Mouse (Mus musculus) adipocyte (in vitro differentiated cells): ENCODE results near the gene Lrp2bp.

Source experiments
- DNase-seq: peaks from one replicate; pipeline ENCODE4 v3.0.0-alpha.2; 2016; ENCODE audit warnings: low spot score

The Lrp2bp gene

GRCm38 (mm10) chr8:45999138-45999783 is at the start of gene Lrp2bp:
TSS of gene Lrp2bp (plus strand) at chr8:45999303.
- no peak for DNase-seq

DNA sequence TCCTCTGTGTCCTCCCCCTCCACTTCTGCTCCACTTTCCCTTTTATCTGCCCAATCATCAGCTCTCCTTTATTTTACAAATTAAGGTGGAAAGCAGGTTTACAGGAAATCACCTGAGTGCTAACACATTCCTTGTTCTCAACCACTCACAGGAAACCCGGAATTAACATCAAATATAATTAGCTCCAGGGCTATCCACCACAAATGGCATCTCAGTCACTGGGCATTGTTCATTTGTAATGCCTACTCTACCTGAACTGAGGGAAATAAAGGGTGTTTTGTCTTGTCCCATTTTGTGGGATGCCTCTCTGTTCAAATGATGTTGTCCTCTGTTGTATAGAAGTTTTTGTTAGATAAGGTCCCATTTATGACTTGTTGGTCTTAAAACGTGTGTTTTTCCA is 48.5 kb upstream of the Lrp2bp start:
- no peak for DNase-seq

- DNase-seq, result no peak
Observed at GRCm38 (mm10) chr8:45970894-45971293, 28.2 kb upstream of the Lrp2bp start.

GRCm38 (mm10) chr8:45973988-45974505 is 25.1 kb upstream of the Lrp2bp start:
- no peak for DNase-seq

DNA sequence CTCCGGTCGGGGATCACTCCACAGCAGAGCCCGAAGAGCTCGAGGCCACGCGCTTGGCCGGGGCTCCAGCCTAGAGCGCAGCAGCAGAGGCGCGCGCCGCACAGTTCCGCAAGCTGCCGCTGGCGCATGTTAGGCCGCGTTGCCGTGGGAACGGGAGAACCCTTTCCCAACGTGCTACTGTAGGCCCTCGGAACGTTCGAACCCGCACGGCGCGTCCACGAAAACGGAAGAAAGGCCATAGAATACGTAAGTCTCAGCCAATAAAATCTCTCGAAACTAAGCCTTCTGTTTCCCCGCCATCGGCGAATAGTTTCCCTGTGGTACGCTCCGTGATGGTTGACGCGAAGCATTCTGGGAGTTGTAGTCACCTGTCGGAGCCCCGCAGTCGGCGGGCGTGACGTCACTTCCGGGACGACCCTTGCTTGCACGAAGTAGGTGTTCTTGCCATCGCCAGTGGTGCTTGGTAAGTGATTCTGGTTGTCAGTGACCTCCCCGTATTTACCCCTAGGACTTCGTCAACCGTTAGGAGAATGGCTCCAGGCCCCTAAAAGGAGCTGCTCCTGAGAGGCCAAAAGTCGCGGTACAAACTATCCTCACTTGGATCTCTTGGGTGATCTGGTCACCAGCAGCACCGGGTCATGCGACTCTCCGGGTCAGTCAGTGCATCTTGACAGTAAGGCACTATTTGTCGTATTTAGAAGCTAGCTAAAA is 23.8 kb upstream of the Lrp2bp start, which contains the start of the genes 1700029J07Rik and Ufsp2:
TSS of gene 1700029J07Rik (minus strand) at position 127 of the 711 bp plus-strand sequence.
TSS of gene Ufsp2 (plus strand) at position 403 of the 711 bp plus-strand sequence.
- DNase-seq, result peak; percentile 98

GRCm38 (mm10) chr8:45975837-45976468 is 23.1 kb upstream of the Lrp2bp start:
- no peak for DNase-seq

GRCm38 (mm10) chr8:45986665-45987064 is 12.4 kb upstream of the Lrp2bp start:
- DNase-seq, result peak; percentile 52

DNA sequence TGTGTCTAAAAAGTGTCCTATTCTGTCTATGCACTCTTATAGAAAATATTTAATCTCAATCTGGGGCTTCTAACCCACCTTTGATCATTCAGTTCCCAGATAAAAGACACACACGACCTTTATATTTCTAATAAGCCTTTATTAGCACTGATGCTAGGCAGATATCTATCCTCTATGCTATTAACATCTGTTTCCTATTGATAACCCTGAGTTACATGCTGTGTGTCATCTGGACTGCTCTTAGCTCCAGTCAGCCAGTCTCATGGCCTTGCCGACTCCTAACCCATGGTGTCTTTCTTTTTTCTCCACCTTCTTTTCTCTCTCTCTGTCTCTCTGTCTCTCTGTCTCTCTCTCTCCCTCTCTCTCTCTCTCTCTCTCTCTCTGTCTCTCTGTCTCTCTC is 10.9 kb upstream of the Lrp2bp start:
- DNase-seq, result no peak

- no peak for DNase-seq
Observed at GRCm38 (mm10) chr8:45990631-45991310, 8.3 kb upstream of the Lrp2bp start.

DNA sequence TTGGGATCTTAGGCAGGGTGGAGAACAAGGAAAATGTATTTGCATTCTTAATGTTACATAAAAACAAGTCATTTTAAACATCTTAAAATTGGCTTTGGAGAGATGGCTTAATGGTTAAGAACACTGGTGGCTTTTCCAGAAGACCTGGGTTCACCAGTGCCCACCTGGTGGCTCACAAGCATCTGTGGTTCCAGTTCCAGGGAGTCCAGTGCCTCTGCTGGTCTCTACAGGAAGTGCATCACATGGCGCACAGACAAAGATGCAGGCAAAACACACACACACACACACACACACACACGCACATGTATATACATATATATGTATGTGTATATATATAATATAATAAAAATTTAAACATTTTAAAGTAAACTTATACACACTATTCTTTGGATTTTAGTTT is 5.0 kb upstream of the Lrp2bp start:
- no peak for DNase-seq

GRCm38 (mm10) chr8:45995576-45995975 is 3.5 kb upstream of the Lrp2bp start:
- DNase-seq, result peak; percentile 32

DNA sequence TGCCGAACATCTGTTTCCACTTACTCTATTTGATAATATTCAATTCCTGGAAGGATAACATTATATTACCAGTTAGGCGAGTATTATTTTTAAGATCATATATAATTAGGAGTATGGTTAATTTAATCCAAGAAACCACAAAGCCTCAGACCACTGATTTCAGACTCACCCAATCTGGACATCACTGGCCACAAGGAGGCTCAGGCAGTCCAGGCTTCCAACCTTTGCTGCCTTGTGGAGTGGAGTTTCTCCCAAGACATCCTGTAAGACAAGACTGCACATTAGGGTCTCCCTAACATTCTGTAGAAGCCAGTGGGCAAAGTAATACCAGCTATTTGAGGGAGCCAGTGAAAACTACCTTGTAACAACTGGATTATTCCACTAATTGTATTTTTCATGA is 875 bp upstream of the Lrp2bp start:
- peak; percentile 42 for DNase-seq

DNA sequence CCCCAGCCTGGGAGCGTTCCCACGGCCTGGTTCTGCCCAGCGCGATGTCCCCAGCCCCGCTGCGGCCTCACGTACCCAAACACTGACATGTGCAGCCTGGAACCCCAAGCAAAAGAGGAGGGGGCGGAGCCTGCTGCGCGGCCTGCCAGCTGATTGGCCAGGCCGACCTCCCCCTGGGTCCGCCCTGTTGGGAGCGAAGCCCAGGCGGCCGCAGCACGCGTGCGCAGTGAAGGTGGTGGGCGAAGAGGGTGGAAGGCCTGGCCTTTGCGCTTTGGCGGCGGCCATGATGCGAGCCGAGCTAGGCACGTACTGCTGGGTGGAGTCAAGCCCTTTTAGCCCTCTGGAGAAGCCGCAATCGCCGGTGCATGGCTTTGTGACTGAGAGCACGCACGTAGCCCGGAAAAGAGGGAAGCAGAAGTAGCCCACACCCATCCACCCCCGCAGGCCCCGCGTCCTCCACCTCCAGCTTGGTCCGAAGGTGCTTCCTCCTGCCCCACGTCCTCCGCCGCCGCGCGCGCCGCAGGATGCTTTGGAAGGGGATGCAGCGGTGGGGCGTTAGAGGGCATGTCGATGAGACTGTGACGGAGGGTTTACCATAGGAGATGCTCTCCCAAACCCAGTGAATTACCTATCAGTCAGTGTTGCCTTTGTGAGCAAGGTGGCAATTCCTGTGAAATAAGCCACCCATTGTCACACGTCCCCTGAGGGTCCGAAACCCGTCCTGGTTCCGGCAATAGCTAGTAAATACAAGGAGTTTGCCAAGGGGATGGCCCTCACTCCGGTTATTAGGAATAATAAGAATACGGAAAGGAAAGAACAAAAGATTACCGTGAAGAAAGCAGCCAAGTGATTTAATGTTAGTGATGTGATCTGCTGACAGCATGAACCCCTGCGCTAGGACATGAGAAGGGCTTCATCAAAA is 942 bp downstream of the Lrp2bp start:
- peak; percentile 97 for DNase-seq

GRCm38 (mm10) chr8:46005596-46005995 is 6.5 kb downstream of the Lrp2bp start, which contains the start of gene Ankrd37:
TSS of gene Ankrd37 (minus strand) at chr8:46005707.
- no peak for DNase-seq

GRCm38 (mm10) chr8:46007050-46007672 is 8.1 kb downstream of the Lrp2bp start:
- no peak for DNase-seq

- DNase-seq, result no peak
Observed at GRCm38 (mm10) chr8:46010306-46010705, 11.2 kb downstream of the Lrp2bp start.

GRCm38 (mm10) chr8:46010746-46011680 is 11.9 kb downstream of the Lrp2bp start:
- DNase-seq, result no peak

DNA sequence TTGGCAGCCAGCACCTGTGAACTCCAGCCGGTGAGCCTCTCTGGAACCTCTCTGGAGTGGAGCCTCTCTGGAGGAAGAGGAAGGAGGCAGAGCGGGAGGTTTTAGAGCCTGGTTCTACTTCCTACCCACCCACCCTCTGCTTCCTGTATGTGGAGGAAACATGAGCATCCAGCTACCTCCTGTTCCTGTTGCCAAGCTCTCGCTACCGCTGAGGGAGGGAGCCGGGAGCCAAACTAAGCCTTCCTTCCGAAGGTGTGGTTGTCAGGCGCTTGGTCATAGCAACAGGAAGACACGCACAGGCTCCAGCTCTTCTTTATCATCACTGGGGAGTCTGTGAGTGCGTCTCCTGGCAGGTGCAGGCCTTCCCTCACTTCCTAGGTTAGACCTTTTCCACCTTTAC is 23.1 kb downstream of the Lrp2bp start:
- DNase-seq, result no peak

- DNase-seq, result no peak
Observed at GRCm38 (mm10) chr8:46022758-46023157, 23.7 kb downstream of the Lrp2bp start.
